Mouse (Mus musculus) E14TG2a.4 (cell line): ENCODE results near the gene 4930404H24Rik.

Experiments
- CTCF ChIP-seq: conservative IDR thresholded peaks from 2 replicates; pipeline ENCODE4 v1.5.1; 2014; ENCODE audit warnings: low read length
- NANOG ChIP-seq: IDR thresholded peaks from 2 replicates; pipeline ENCODE4 v1.6.1; 2014; ENCODE audit warnings: borderline replicate concordance, low read length, mixed read lengths
- POU5F1 ChIP-seq: IDR thresholded peaks from 2 replicates; pipeline ENCODE4 v1.6.1; 2014; ENCODE audit warnings: low read length, borderline replicate concordance

DNA sequence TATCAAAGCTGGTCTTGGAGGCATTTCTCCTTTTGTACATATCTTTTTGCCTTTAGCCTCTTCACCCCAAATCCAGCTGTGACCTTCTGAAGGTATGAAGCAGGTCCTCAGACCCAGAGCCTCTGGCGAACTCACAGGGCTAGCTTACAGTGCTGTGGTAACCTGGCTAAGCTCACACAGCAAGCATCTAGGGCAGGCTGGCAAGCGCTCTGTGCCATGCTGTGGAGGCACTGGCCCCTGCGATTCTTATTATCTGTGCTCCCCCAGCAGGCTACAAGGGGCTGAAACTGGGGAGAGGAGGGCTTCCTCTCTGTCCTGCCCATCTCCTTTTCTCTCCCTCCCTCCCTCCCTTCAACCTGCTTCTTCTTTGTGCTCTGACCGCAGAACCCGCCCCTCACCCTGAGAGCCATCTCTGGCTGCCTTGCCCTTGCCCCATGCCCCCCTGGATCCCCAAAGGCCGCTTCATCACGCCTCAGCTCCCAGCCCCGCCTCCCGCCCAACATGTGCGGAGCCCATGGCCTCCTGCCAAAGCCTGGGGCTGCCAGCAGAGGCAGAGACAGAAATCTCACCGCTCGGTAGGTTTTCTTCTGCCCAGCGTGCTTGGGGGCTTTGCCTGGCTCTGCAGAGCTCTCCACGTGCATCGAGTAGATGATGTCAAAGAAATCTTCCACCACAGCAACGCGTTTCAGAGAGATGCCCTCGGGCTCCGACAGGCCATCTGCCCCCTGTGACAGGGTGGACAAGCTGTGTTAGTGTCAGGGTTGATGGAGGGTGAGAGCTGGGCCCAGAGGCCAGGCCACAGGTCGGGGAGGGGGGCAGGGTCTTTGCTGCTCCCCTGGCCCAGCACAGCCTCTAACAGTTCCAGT is 9.2 kb upstream of the 4930404H24Rik start:
- no peak for TF ChIP-seq CTCF
- TF ChIP-seq POU5F1 = no peak
- no peak for TF ChIP-seq NANOG
